Mouse (Mus musculus): ENCODE measurements around the gene D130043K22Rik. TPM values are rescaled to one million over a fixed set of nuclear protein-coding genes. Genes with fewer than 3 reads are reported as not detected.

D130043K22Rik gene
- polyA plus RNA-seq, 1 experiment, result not detected

DNA sequence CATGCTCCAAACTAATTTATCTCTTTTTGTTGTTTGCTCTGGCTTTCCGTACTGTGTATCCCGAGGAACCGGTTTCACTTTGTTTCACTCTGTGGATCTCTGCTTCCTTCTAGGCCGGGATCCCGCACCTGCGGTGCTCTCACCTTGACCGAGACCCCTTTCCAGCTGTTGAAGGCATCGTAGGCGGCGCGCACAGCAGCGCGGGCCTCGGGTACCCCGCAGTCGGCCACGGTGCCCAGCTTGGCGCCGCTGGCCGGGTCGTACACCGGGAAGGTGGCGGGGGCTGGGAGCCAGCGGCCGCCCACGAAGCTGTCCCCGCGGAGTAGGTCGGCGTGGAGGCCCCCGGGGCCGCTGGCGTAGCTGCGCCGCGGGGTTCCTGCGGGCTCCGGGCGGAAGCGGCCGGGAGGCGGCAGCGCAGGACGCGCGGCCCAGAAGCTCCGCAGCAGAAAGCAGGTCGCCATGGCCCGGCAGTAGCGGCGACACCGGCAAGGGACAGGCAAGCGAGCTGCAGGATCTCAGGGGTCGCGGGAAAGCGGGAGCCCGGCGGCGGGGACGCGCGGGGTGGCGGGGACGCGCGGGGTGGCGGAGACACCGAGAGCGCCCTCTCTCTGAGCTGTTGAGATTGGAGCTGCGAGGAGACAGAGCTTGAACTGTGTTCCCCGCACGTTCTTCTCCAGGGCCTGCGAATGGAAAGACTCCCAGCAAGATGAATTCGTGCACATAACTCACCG lies 92.3 kb downstream of the D130043K22Rik start, which contains the start of gene Aldh5a1:
Gene Aldh5a1, minus strand, starts transcription at position 554 of the 731 bp plus-strand sequence.
- Histone ChIP-seq H3K27ac (ENCODE audit: control insufficient read depth, insufficient read depth, low read depth, low read length, poor library complexity) (0 out of 2 replicates have a peak within 1 kb of the TSS, but pooled peaks have one; percentile 38), H3K4me1 (ENCODE audit: control insufficient read depth, insufficient read depth, low read length) (no peaks in the 10 kb centered on the region; the same call in none of the 2 replicates), H3K4me3 (replicated peaks; ENCODE audit: control insufficient read depth, low read depth, low read length) (peak within 1 kb of the TSS; percentile 65)
- WGBS, result under 1% methylated on average over 75 of the region's 75 CpGs
- TF ChIP-seq CTCF (IDR thresholded peaks at IDR 0.05; ENCODE audit: control insufficient read depth, insufficient read depth, low read length) (no peak), POLR2A (IDR thresholded peaks at IDR 0.05; ENCODE audit: borderline replicate concordance, control insufficient read depth, low read depth, low read length) (no peak)

DNA sequence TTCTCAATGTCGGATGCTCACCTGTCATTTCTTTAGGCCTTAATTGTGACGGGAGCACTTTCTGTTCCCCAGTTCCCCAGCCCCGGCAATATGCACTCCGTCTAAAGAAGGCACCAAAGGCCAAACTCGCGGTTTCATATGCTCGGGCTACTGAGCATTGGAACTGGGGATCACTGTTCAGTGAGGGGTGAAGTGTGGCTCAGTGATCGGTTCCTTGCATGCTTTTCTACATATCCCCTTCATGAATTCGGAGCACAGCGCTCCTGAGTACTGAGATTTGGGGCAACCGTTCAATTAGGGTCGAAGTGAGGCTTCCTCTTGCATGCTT lies 92.9 kb downstream of the D130043K22Rik start:
- H3K27ac ChIP-seq (ENCODE audit: control insufficient read depth, insufficient read depth, low read depth, low read length, poor library complexity), result no peak overlapping the region
- peaks cover 1% of the 10 kb centered on the region for H3K4me1 ChIP-seq (ENCODE audit: control insufficient read depth, insufficient read depth, low read length)
- TF ChIP-seq CTCF (IDR thresholded peaks at IDR 0.05; ENCODE audit: control insufficient read depth, insufficient read depth, low read length), result no peak
- no peak for TF ChIP-seq POLR2A (IDR thresholded peaks at IDR 0.05; ENCODE audit: borderline replicate concordance, control insufficient read depth, low read depth, low read length)
- peak overlapping the region; percentile 65 for H3K4me3 ChIP-seq (replicated peaks; ENCODE audit: control insufficient read depth, low read depth, low read length)
- whole genome bisulfite sequencing, result 9% methylated on average over 12 of the region's 12 CpGs

DNA sequence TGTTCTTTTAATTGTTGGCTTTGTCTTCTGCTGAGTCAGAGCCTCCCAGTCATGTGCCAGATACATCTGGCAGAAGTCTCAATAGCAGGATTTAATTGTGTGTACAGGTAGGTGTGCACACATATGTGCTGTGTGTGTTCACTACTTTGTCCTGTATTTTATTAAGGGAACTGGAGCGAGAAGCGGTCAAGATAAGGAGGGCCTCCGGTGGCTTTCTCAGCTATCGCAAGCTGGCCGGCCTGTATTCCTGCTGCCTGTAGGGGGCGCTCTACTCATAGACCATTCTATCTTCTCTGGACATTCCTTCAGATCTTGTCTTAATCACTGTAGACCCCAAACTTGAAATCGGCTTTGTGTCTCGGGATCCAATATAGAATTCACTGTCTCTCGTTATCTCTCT lies 93.7 kb downstream of the D130043K22Rik start:
- Histone ChIP-seq H3K4me1 (ENCODE audit: control insufficient read depth, insufficient read depth, low read length) (peaks cover 2% of the 10 kb centered on the region), H3K27ac (ENCODE audit: control insufficient read depth, insufficient read depth, low read depth, low read length, poor library complexity) (no peak overlapping the region), H3K4me3 (replicated peaks; ENCODE audit: control insufficient read depth, low read depth, low read length) (no peak overlapping the region)
- 9% methylated on average over 9 of the region's 9 CpGs for WGBS
- no peak for TF ChIP-seq POLR2A (IDR thresholded peaks at IDR 0.05; ENCODE audit: borderline replicate concordance, control insufficient read depth, low read depth, low read length)
- TF ChIP-seq CTCF (IDR thresholded peaks at IDR 0.05; ENCODE audit: control insufficient read depth, insufficient read depth, low read length), result peak; percentile 70

DNA sequence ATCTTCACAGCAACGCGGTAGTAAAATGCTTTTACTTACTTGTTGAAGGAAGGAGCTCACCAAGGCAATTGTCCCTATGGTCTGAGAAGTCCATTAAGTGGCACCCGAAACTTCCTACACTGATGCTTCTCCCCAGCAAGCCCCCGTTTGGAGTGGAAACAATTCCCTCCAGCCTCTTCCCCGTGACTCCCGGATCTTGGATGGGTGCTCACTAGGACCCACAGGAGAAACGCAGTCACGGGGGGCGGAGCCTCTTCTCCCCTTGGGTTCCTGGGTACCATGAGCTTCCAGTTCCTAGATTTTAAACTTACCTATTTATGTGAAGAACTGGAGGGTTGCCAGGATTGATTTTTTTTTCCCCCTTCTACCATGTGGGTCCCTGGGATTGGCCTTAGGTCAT lies 94.5 kb downstream of the D130043K22Rik start:
- Histone ChIP-seq H3K4me1 (ENCODE audit: control insufficient read depth, insufficient read depth, low read length) (peaks cover 2% of the 10 kb centered on the region), H3K27ac (ENCODE audit: control insufficient read depth, insufficient read depth, low read depth, low read length, poor library complexity) (no peak overlapping the region), H3K4me3 (replicated peaks; ENCODE audit: control insufficient read depth, low read depth, low read length) (no peak overlapping the region)
- TF ChIP-seq CTCF (IDR thresholded peaks at IDR 0.05; ENCODE audit: control insufficient read depth, insufficient read depth, low read length) (no peak), POLR2A (IDR thresholded peaks at IDR 0.05; ENCODE audit: borderline replicate concordance, control insufficient read depth, low read depth, low read length) (no peak)
- 82% methylated on average over 9 of the region's 9 CpGs for WGBS

DNA sequence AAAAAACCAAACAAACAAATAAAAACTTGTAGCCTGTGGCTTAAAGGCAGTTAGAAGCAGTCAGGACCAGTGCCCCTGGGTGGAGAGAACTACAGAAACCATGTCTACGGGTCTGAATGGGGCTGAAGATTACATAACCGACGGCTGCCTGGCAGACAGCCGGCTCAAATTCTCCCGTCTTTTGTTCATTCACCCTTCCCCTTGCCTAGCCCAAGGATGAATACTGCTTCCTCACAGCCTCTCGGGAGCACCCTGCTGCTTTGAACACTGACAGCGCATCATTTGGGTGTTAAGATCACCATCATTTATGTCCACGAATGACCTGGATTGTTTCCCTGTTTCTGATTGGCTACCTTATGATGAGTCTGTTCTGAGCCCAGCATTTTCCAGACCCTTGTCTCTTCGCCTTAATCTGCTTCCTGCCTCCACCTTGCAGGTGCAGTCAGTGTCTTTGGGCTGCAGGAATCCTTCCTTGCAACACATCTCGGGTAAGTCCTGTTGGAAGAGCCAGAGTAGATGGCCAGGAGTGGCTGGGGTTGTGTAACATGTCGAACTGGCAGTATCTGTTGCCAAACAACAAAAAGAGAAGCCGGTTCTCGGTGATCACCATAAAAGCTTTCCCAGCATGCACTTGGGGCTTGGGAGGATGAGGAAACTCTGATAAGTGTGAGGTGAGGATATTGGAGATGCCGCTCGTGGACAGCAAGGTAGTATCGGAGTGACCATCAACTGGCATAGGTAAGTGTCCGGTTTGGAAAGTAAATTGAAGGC lies 97.8 kb downstream of the D130043K22Rik start, which contains the start of gene Gpld1:
Gene Gpld1, plus strand, starts transcription at position 641 of the 771 bp plus-strand sequence.
- Histone ChIP-seq H3K27ac (ENCODE audit: control insufficient read depth, insufficient read depth, low read depth, low read length, poor library complexity) (no peak within 1 kb of the TSS), H3K4me3 (replicated peaks; ENCODE audit: control insufficient read depth, low read depth, low read length) (no peak within 1 kb of the TSS), H3K4me1 (ENCODE audit: control insufficient read depth, insufficient read depth, low read length) (peaks cover 2% of the 10 kb centered on the region)
- WGBS, result 36% methylated on average over 17 of the region's 17 CpGs
- no peak for TF ChIP-seq POLR2A (IDR thresholded peaks at IDR 0.05; ENCODE audit: borderline replicate concordance, control insufficient read depth, low read depth, low read length)
- TF ChIP-seq CTCF (IDR thresholded peaks at IDR 0.05; ENCODE audit: control insufficient read depth, insufficient read depth, low read length), result no peak

DNA sequence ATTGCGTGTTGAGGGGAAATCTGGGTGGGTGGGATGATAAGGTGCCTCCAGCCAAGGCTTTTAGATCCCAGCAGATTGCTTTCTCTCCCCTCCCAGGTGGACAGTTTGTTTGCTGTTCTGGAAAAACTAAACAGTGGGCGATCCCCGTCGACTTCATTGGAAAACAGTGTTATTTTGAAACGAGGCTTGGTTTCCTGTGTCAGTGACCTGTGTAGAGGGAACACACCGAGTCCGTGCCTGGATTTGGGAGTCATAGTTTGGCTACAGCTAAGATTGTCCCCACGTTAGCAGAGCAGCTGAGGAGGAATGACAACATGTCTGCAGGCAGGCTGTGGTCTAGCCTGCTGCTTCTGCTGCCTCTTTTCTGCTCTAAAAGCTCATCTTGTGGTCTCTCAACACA lies 98.4 kb downstream of the D130043K22Rik start:
- WGBS, result 58% methylated on average over 8 of the region's 8 CpGs
- peaks cover 2% of the 10 kb centered on the region for H3K4me1 ChIP-seq (ENCODE audit: control insufficient read depth, insufficient read depth, low read length)
- TF ChIP-seq CTCF (IDR thresholded peaks at IDR 0.05; ENCODE audit: control insufficient read depth, insufficient read depth, low read length) (no peak), POLR2A (IDR thresholded peaks at IDR 0.05; ENCODE audit: borderline replicate concordance, control insufficient read depth, low read depth, low read length) (no peak)
- no peak overlapping the region for H3K4me3 ChIP-seq (replicated peaks; ENCODE audit: control insufficient read depth, low read depth, low read length)
- H3K27ac ChIP-seq (ENCODE audit: control insufficient read depth, insufficient read depth, low read depth, low read length, poor library complexity), result no peak overlapping the region

DNA sequence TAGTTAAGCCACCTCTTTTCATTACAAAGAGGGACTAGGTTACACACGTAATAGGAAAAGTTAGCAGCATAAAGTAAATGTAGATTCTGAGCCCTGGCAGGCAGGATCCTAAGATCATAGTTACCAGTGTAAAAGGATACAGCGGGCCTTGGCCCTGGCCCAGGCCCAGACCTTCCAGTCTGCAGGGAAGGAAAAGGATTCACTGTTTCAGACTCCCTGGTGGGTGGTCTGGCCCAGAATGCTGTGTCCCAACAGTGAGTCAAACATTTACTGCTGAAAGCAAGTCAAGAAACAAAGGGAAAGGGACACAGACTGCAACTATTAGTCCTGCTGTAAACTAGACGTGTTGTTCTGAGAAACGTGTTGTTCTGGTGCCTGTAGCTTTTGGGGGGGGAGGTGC lies 100.6 kb downstream of the D130043K22Rik start:
- WGBS, result 65% methylated on average over 4 of the region's 4 CpGs
- no peak overlapping the region for H3K4me3 ChIP-seq (replicated peaks; ENCODE audit: control insufficient read depth, low read depth, low read length)
- H3K4me1 ChIP-seq (ENCODE audit: control insufficient read depth, insufficient read depth, low read length), result peaks cover 2% of the 10 kb centered on the region; the same call in 1 of the 2 replicates
- no peak for TF ChIP-seq CTCF (IDR thresholded peaks at IDR 0.05; ENCODE audit: control insufficient read depth, insufficient read depth, low read length)
- TF ChIP-seq POLR2A (IDR thresholded peaks at IDR 0.05; ENCODE audit: borderline replicate concordance, control insufficient read depth, low read depth, low read length), result no peak
- no peak overlapping the region for H3K27ac ChIP-seq (ENCODE audit: control insufficient read depth, insufficient read depth, low read depth, low read length, poor library complexity)

DNA sequence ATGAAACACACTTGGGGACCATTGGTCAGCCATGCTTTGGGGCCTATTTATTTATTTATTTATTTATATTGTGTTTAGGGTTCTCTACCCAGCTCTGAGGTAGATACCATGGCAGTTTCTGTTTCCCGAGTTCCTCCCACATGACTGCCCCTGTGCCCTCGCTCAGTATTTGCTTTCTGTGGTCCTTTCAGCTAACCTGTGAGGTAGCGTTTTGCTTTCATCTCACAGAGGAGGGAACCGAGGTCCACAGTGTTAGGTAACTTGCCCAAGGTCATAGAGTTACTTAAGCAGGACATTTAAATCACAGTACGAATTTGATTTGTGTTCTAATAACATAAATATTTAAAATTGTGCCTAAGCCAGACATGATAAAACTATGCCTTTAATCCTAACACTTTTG lies 102.2 kb downstream of the D130043K22Rik start:
- no peak overlapping the region for H3K27ac ChIP-seq (ENCODE audit: control insufficient read depth, insufficient read depth, low read depth, low read length, poor library complexity)

More for the DNA sequence above, 102.2 kb downstream of the D130043K22Rik start:
- H3K4me3 ChIP-seq (replicated peaks; ENCODE audit: control insufficient read depth, low read depth, low read length), result no peak overlapping the region
- H3K4me1 ChIP-seq (ENCODE audit: control insufficient read depth, insufficient read depth, low read length), result peaks cover 2% of the 10 kb centered on the region; the same call in 1 of the 2 replicates
- 71% methylated on average over 5 of the region's 5 CpGs for WGBS
- TF ChIP-seq POLR2A (IDR thresholded peaks at IDR 0.05; ENCODE audit: borderline replicate concordance, control insufficient read depth, low read depth, low read length) (no peak), CTCF (IDR thresholded peaks at IDR 0.05; ENCODE audit: control insufficient read depth, insufficient read depth, low read length) (no peak)
